Mouse (Mus musculus): Measurements from ENCODE around the gene Fgf18. TPM values are rescaled to one million over a fixed set of nuclear protein-coding genes. Genes with fewer than 3 reads are reported as not detected.

The Fgf18 gene
- polyA plus RNA-seq, 1 experiment from 2014 or later = 4.3 TPM

DNA sequence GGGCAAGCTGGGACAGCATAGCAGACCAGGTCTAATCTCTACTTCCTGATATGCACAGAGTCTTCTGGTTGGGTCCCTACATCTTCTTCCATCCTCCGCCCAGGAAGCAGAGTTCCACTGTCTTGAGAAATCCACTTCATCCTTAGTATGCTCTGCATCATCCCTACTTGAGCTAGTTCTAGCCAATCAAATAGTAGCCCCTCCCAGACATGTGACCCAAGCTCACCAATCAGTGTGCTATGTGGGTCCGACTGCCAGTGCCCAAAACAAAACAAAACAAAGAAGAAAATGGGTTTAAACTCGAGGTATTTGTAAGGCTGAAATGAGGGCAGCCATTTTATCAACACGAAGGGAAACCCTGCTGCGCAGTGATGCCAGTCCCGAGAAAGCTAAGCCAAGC lies 28.7 kb downstream of the Fgf18 start:
- ATAC-seq (no peak), DNase-seq (ENCODE audit: low read depth, low spot score) (no peak)
- ChIA-PET CTCF (no interaction called here), POLR2A (interaction anchor here (1.2 kb wide), 1 partner anchor 8 kb away, joined by 3 read pairs; no protein-coding TSS in a partner anchor)
- no peak for TF ChIP-seq CTCF (IDR thresholded peaks at IDR 0.05)
- in situ Hi-C loops (cut with MboI; ENCODE audit: low pct_unique_long_range_greater_than_20kb) = no loop called here
- H3K27me3 ChIP-seq = no peaks in the 10 kb centered on the region

DNA sequence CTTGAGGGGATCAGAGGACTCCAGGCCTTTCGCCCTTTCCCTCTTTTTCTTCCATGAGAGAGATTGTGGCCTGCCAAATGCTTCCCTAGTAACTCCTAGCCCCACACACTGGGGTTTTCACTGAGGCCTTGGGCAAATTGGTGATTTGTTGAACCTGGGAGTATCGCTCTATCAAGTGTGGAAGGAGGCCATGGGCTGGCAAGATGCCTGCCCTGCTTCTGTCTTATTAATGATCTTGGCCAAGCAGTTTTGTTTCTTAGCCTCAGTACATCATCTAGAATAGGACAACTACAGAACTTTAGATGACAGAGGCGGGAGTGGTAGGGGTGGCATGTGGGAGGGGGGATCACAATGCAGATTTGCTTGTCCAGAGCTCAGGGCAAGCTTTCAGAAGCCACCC lies 31.4 kb downstream of the Fgf18 start:
- in situ Hi-C loops (cut with MboI; ENCODE audit: low pct_unique_long_range_greater_than_20kb) = no loop called here
- CTCF ChIA-PET = no interaction called here
- POLR2A ChIA-PET = no interaction called here

DNA sequence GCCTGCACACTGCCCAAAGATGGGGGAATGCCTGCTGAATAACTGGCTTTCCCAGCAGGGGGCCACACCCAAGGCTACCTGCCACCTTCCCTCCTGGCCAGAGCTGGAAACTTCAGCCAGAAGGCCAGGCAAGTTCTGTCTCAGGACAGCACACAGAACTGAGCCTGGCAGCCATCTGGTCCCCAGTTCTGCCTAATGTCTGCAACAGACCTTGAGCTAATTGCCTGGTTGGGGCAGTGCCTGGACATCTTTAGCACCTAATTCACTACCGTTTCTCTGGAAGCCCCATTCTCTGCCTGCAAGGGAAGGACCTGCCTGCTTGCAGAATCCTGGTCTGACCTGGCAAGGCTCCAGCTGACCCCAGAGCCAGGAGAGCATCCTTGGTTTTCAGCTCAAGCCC lies 34.8 kb downstream of the Fgf18 start:
- CTCF ChIA-PET = interaction anchor here (0.8 to 0.9 kb wide), 2 partner anchors 9 to 12 kb away, joined by 3 read pairs; no protein-coding TSS in a partner anchor
- POLR2A ChIA-PET = interaction anchor here (0.6 kb wide), 1 partner anchor 472 kb away, joined by 3 read pairs; no protein-coding TSS in a partner anchor
- in situ Hi-C loops (cut with MboI; ENCODE audit: low pct_unique_long_range_greater_than_20kb) = no loop called here
- H3K27me3 ChIP-seq = peaks cover 4% of the 10 kb centered on the region
- no peak for ATAC-seq
- TF ChIP-seq CTCF (IDR thresholded peaks at IDR 0.05) = no peak
- DNase-seq (ENCODE audit: low read depth, low spot score) = no peak

More for the DNA sequence above, 31.4 kb downstream of the Fgf18 start:
- TF ChIP-seq CTCF (IDR thresholded peaks at IDR 0.05) = no peak
- ATAC-seq = peak; percentile 24
- no peak for DNase-seq (ENCODE audit: low read depth, low spot score)
- no peaks in the 10 kb centered on the region for H3K27me3 ChIP-seq

DNA sequence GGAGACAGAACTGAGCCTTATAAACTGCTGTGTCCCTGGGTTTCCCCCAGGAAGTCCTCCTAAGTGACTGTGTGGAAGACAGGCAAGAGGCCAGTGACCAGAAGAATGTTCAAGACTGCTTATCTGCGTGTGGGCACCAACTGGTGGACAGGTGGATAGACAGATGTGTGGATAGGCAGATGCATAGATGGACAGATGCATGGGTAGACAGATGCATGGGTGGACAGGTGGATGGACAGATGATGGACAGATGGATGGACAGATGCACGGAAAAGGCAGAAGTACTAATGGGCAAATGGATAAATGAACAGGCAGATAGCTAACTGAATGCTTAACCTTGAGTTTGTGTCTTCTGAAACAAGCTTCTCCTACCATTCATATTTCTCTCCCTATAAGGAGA lies 37.1 kb downstream of the Fgf18 start:
- in situ Hi-C loops (cut with MboI; ENCODE audit: low pct_unique_long_range_greater_than_20kb) = no loop called here
- no peak for DNase-seq (ENCODE audit: low read depth, low spot score)
- CTCF ChIA-PET = interaction anchor here (0.9 to 1.4 kb wide), 2 partner anchors 10 to 13 kb away, joined by 3 to 4 read pairs; no protein-coding TSS in a partner anchor
- POLR2A ChIA-PET = no interaction called here
- no peak for TF ChIP-seq CTCF (IDR thresholded peaks at IDR 0.05)
- peaks cover 4% of the 10 kb centered on the region for H3K27me3 ChIP-seq
- ATAC-seq = no peak

DNA sequence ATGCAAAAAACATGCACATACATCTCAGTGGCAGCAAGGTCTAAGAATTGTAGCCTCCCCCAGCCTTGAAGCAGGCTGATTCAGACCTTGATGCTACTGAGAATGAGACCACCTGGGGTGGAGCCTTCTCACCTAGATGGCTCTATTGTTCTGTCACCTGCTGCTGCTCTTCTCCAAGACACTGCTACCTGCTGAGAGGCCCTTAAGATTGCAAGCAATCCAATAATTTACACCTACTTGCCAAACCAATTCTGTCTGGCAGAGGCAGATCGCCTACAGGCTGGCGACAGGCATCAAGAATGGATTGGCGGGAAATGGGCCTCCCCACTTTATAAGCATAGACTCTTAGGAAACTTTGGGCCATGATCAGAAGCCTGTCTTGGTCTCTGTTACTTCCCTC lies 39.7 kb downstream of the Fgf18 start:
- DNase-seq (ENCODE audit: low read depth, low spot score) = no peak
- no peak for ATAC-seq
- peaks cover 4% of the 10 kb centered on the region for H3K27me3 ChIP-seq
- in situ Hi-C loops (cut with MboI; ENCODE audit: low pct_unique_long_range_greater_than_20kb) = no loop called here
- CTCF ChIA-PET = interaction anchor here (0.9 kb wide), 1 partner anchor 20 kb away, joined by 3 read pairs; no protein-coding TSS in a partner anchor
- TF ChIP-seq CTCF (IDR thresholded peaks at IDR 0.05) = no peak
- POLR2A ChIA-PET = no interaction called here

DNA sequence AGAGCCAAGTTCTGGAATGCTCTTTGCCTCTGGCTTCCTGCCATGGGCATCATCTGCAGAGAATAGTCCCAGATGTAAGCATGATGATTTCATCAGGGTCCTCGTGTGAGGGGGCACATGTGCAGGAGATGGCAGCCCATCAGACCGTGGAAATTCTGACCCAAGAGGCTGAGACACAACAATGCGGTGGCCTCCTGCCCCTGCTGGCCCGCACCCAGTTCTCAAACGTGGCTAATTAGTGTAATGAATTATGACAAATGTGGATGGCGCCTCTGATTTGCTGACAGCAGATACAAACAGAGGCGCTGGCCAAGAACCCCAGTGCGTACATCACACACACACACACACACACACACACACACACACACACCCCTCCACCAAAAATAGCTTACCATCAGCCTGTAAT lies 42.3 kb downstream of the Fgf18 start:
- POLR2A ChIA-PET = interaction anchor here (0.9 kb wide), 1 partner anchor 9 kb away, joined by 3 read pairs; no protein-coding TSS in a partner anchor
- H3K27me3 ChIP-seq = peaks cover 3% of the 10 kb centered on the region
- no peak for TF ChIP-seq CTCF (IDR thresholded peaks at IDR 0.05)
- peak; percentile 68 for DNase-seq (ENCODE audit: low read depth, low spot score)
- in situ Hi-C loops (cut with MboI; ENCODE audit: low pct_unique_long_range_greater_than_20kb) = no loop called here
- CTCF ChIA-PET = interaction anchor here (1.4 kb wide), 1 partner anchor 9 kb away, joined by 5 read pairs; no protein-coding TSS in a partner anchor
- peak; percentile 24 for ATAC-seq

DNA sequence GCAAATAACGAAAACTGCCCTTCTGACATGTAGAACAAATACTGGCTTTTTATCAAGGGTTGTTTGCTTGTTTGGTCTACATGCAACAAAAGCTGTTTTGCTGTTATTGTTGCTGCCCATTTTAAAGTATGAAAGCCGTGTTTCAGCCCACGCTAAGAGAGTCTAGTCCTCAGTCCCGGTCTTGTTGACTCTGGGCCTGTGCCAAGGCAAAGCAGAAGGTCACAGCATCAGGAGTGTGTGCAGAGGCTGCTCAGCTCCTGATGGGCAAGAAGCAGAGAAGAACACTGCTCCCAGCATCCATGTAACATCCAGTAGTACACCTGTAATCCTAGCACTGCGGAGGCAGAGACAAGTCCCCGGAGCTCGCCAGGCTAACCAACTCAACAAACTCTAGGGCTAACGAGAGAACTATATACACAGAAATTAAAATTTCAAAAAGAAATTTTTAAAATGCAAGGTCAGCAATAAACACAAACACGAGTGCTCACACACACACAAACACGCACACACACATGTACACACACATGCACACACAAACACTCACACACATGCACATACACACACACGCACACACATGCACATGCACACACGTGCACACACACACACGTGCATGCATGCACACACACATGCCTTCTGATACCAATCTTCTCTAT lies 43.8 kb downstream of the Fgf18 start:
- DNase-seq (ENCODE audit: low read depth, low spot score) = no peak
- TF ChIP-seq CTCF (IDR thresholded peaks at IDR 0.05) = no peak

DNA sequence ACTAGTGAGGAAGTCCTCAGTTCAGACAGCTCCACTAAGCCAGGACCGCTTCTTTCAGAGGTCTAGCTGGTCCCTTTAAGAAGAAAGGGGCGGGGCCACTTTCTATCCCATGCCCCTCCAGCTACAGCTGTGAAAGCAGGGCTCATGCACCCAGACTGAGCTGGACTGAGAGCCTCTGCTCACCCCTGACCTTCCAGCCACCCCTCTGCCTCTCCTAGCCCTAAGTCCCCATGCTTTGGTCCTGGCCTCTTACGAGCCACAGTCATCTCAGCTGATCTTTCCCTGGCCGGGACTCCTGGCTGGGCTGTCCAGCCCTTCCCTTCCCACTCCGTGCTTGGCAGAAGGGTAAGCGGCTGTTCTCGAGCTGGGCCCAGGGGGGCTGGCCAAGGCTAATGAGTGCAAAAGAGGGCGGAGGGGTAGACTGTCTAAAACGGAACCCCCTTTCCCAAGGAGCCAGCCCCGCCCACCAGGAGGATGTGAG lies 47.1 kb downstream of the Fgf18 start:
- DNase-seq (ENCODE audit: low read depth, low spot score) (no peak), ATAC-seq (no peak)
- H3K27me3 ChIP-seq = no peaks in the 10 kb centered on the region
- no peak for TF ChIP-seq CTCF (IDR thresholded peaks at IDR 0.05)
- POLR2A ChIA-PET = no interaction called here
- in situ Hi-C loops (cut with MboI; ENCODE audit: low pct_unique_long_range_greater_than_20kb) = no loop called here
- CTCF ChIA-PET = interaction anchor here (0.9 to 1.3 kb wide), 3 partner anchors 12 to 71 kb away, joined by 3 to 4 read pairs (median 3); no protein-coding TSS in a partner anchor

More for the DNA sequence above, 43.8 kb downstream of the Fgf18 start:
- no peak for ATAC-seq
- no peaks in the 10 kb centered on the region for H3K27me3 ChIP-seq
- in situ Hi-C loops (cut with MboI; ENCODE audit: low pct_unique_long_range_greater_than_20kb) = no loop called here
- CTCF ChIA-PET = interaction anchor here (1.3 kb wide), 1 partner anchor 9 kb away, joined by 3 read pairs; no protein-coding TSS in a partner anchor
- POLR2A ChIA-PET = interaction anchor here (0.6 kb wide), 1 partner anchor 14 kb away, joined by 3 read pairs; no protein-coding TSS in a partner anchor

DNA sequence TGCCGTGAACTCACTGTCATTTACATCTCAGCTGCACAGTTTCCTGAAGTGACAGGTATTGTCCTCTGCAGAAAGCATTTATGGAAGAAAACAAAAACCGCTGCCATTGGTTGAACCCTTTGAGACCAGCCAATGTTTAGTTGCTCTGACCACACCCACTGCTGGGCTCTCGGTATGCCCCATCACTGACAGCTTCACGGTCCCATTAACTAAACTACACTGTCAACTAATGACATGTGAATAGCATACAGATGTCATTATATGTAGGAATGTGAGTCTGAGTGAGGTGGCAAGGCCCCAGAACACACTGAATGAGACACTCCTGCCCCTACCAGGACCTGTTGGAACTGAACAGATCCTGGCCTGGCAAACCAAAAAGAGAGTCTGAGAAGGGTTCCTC lies 47.8 kb downstream of the Fgf18 start:
- DNase-seq (ENCODE audit: low read depth, low spot score) = no peak
- ChIA-PET POLR2A (no interaction called here), CTCF (interaction anchor here (0.9 to 1.3 kb wide), 4 partner anchors 13 to 70 kb away, joined by 3 to 4 read pairs (median 4); no protein-coding TSS in a partner anchor)
- in situ Hi-C loops (cut with MboI; ENCODE audit: low pct_unique_long_range_greater_than_20kb) = no loop called here
- ATAC-seq = no peak
- H3K27me3 ChIP-seq = no peaks in the 10 kb centered on the region
- no peak for TF ChIP-seq CTCF (IDR thresholded peaks at IDR 0.05)

DNA sequence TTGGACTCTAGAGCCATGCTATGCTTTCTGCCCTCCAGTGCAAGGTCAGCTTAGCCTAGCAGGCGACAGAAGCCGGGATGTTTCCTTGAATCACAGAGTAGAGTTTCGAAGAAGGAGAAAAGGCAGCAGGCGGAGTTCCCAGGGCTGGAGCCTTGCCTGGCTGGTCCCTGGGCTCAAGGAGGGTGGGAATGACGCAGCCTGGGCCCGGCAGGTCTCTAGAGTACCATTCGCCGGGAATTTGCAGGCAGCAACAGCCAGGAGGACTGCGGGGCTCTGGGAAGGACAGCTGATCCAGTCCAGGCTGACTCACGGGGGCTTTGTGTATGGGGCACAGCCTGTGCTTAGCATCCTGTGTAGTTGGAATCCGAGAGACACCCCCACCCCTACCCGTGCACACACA lies 48.8 kb downstream of the Fgf18 start:
- DNase-seq (ENCODE audit: low read depth, low spot score) (no peak), ATAC-seq (no peak)
- no peak for TF ChIP-seq CTCF (IDR thresholded peaks at IDR 0.05)
- in situ Hi-C loops (cut with MboI; ENCODE audit: low pct_unique_long_range_greater_than_20kb) = no loop called here
- CTCF ChIA-PET = interaction anchor here (1.0 to 1.4 kb wide), 4 partner anchors 16 to 50 kb away, joined by 4 read pairs; no protein-coding TSS in a partner anchor
- POLR2A ChIA-PET = no interaction called here
- no peaks in the 10 kb centered on the region for H3K27me3 ChIP-seq

DNA sequence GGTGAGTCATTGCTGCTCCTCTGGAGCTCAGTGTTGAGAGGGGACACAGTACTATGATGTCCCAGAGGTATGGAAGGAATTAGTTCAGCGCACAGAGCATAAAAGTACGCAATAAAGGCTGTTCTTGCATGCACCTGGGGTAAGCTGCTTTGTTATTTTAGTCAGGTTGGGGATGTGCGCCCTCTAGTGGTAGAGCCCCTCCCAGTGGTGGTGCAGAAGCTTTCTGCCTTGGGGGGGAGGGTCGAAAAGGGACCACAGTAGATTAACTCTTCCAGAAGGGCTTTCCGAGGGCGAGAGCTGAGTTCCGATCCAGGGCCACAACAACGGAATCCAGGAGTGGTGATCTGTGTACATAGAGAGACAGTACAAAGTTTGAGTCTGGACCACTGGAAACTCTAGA lies 49.3 kb downstream of the Fgf18 start:
- DNase-seq (ENCODE audit: low read depth, low spot score) = no peak
- in situ Hi-C loops (cut with MboI; ENCODE audit: low pct_unique_long_range_greater_than_20kb) = no loop called here
- H3K27me3 ChIP-seq = no peaks in the 10 kb centered on the region
- CTCF ChIA-PET = interaction anchor here (0.7 to 1.7 kb wide), 8 partner anchors 12 to 68 kb away, joined by 4 to 8 read pairs (median 4); no protein-coding TSS in a partner anchor
- no peak for ATAC-seq
- peak; percentile 82 for TF ChIP-seq CTCF (IDR thresholded peaks at IDR 0.05)
- POLR2A ChIA-PET = no interaction called here

Data from Patski (cell line).